Mouse (Mus musculus) layer of hippocampus, adult 9-11 months (tissue): Measurements from ENCODE around the gene Vmn1r115.
"Not testable (repeated sequence)": the region's sequence is repeated elsewhere in the genome, so short reads cannot be mapped to it uniquely, and the experiment has no call there.

Source experiments
- DNase-seq: peaks from one replicate; pipeline ENCODE4 v3.0.0; 2022

The Vmn1r115 gene

GRCm38 (mm10) chr7:20844885-20845284 is at the start of gene Vmn1r115:
Gene Vmn1r115 (minus strand): TSS chr7:20844985.
- not testable (repeated sequence) for DNase-seq

DNA sequence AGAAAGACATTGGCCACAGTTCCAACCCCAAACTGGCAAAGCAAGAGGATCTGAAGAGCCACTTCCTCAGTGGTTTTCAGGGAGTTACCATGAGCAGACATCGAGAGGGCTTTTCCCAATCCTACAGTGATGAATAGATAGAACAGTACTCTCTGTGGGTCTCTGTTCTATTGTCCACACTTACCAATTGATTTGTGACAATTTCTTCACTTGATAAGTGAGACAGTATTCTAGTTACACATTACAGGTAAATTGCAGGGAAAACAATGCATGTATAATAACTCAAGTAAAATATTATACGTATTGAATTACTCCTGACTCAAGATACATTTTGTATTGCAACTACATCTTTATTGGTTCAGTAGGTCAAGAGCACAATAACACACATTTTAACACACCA is 39.2 kb upstream of the Vmn1r115 start, which contains the start of gene Vmn1r117:
Gene Vmn1r117 (minus strand): TSS at position 101 of the 400 bp plus-strand sequence.
- DNase-seq: not testable (repeated sequence)

GRCm38 (mm10) chr7:20871956-20872355 is 27.2 kb upstream of the Vmn1r115 start, which contains the start of gene Vmn1r116:
Gene Vmn1r116 (plus strand): TSS chr7:20872256.
- not testable (repeated sequence) for DNase-seq

- DNase-seq: not testable (repeated sequence)
These were observed 32.7 kb downstream of the Vmn1r115 start, which contains the start of gene Vmn1r114 for GRCm38 (mm10) chr7:20812086-20812485. Gene Vmn1r114 (minus strand): TSS chr7:20812186.
